Mouse (Mus musculus) limb, embryonic 14.5 days (tissue): ENCODE results near the gene Naa16. TPM values are rescaled to one million over a fixed set of nuclear protein-coding genes. Genes with fewer than 3 reads are reported as not detected.

Experiments
- ATAC-seq: fragments of 200-750 bp; cut with Nextera tagmentation; 2 replicates; pipeline ENCODE4 v1.8.0; 2017; ENCODE audit warnings: low read depth, moderate number of reproducible peaks, moderate TSS enrichment; ENCODE audit not compliant: low FRiP score
- DNase-seq: peaks from one replicate; pipeline ENCODE4 v3.0.0-alpha.2; 2015; ENCODE audit warnings: low spot score
- H3K27ac ChIP-seq: fragments of 300-500 bp; sonication (generic); replicated peaks from 2 replicates; pipeline ENCODE4 v1.5.1; 2014; ENCODE audit warnings: low read depth, mild to moderate bottlenecking, low read length, moderate library complexity, mixed read lengths
- H3K27me3 ChIP-seq: fragments of 300-500 bp; sonication (generic); 2 replicates; pipeline ENCODE4 v1.6.1; 2014; ENCODE audit warnings: low read length, mixed read lengths; ENCODE audit not compliant: control insufficient read depth, insufficient read depth
- H3K36me3 ChIP-seq: fragments of 300-500 bp; sonication (generic); 2 replicates; pipeline ENCODE4 v1.6.1; 2014; ENCODE audit warnings: mild to moderate bottlenecking, low read length, moderate library complexity, mixed read lengths; ENCODE audit not compliant: control insufficient read depth, insufficient read depth
- H3K4me1 ChIP-seq: fragments of 300-500 bp; sonication (generic); 2 replicates; pipeline ENCODE4 v1.6.1; 2014; ENCODE audit warnings: antibody characterized with exemption, low read length, mixed read lengths; ENCODE audit not compliant: control insufficient read depth, insufficient read depth
- H3K4me2 ChIP-seq: fragments of 300-500 bp; sonication (generic); replicated peaks from 2 replicates; pipeline ENCODE4 v1.6.1; 2014; ENCODE audit warnings: low read depth, mild to moderate bottlenecking, low read length, moderate library complexity; ENCODE audit not compliant: severe bottlenecking
- H3K4me3 ChIP-seq: fragments of 300-500 bp; sonication (generic); replicated peaks from 2 replicates; pipeline ENCODE4 v1.5.1; 2014; ENCODE audit warnings: low read length
- H3K9ac ChIP-seq: fragments of 300-500 bp; sonication (generic); 2 replicates; pipeline ENCODE4 v1.6.1; 2014; ENCODE audit warnings: mild to moderate bottlenecking, low read depth, low read length, moderate library complexity; ENCODE audit not compliant: severe bottlenecking
- H3K9me3 ChIP-seq: fragments of 300-500 bp; sonication (generic); 2 replicates; pipeline ENCODE4 v1.6.1; 2016; ENCODE audit warnings: low read length; ENCODE audit not compliant: control insufficient read depth
- POLR2A ChIP-seq: fragments of 200-500 bp; IDR thresholded peaks from 2 replicates; pipeline ENCODE4 v1.8.0; 2012; ENCODE audit warnings: inconsistent platforms, mild to moderate bottlenecking, moderate library complexity, borderline replicate concordance; ENCODE audit not compliant: insufficient read depth, insufficient read length; ENCODE audit errors: extremely low read depth
- WGBS: fragments of 180-500 bp; shearing (Covaris S2); extraction: QIAGEN DNeasy Blood & Tissue Kit; methylation state at CpG from one replicate; pipeline ENCODE4 v1.1.7; 2014; 5-methylcytosine and 5-hydroxymethylcytosine counted together
- polyA plus RNA-seq, 2 experiments: library from polyadenylated mRNA; depleted of rRNA in 1 of 2; stranded (reverse) in 1 of 2; unstranded in 1 of 2; fragments of >200 nt; fragmentation: Nextera tagmentation in 1 of 2; extraction: Ambion mirVana in 1 of 2; gene quantifications; 2 replicates each; pipeline versions ENCODE4 v1.2.1 to v1.2.3; 2012 to 2014

The Naa16 gene
- polyA plus RNA-seq, 2 experiments, result 23.4 to 34.5 TPM

GRCm38 (mm10) chr14:79301466-79301875 is 89.1 kb downstream of the Naa16 start, which contains the start of gene Rgcc:
Gene Rgcc, minus strand, starts transcription at chr14:79301645.
- peak; percentile 53; the same call in 1 of the 2 replicates for TF ChIP-seq POLR2A
- Histone ChIP-seq H3K9me3 (no peaks in the 10 kb centered on the region), H3K4me2 (peak within 1 kb of the TSS; percentile 82), H3K36me3 (no peaks in the 10 kb centered on the region), H3K4me3 (peak within 1 kb of the TSS; percentile 61), H3K27me3 (0 out of 2 replicates have a peak, but pooled peaks cover 3% of the 10 kb centered on the region), H3K4me1 (peaks cover 8% of the 10 kb centered on the region), H3K9ac (peak within 1 kb of the TSS; percentile 61), H3K27ac (0 out of 2 replicates have a peak within 1 kb of the TSS, but pooled peaks have one; percentile 19)
- DNase-seq, result peak; percentile 95
- under 1% methylated on average over 32 of the region's 34 CpGs for WGBS
- ATAC-seq, result peak; percentile 94

GRCm38 (mm10) chr14:79300641-79301350 is 89.8 kb downstream of the Naa16 start:
- Histone ChIP-seq H3K27ac (0 out of 2 replicates have a peak overlapping the region, but pooled peaks have one; percentile 19), H3K9ac (peak overlapping the region; percentile 61), H3K36me3 (no peaks in the 10 kb centered on the region), H3K4me1 (peaks cover 12% of the 10 kb centered on the region), H3K9me3 (no peaks in the 10 kb centered on the region), H3K4me3 (peak overlapping the region; percentile 61), H3K4me2 (peak overlapping the region; percentile 82), H3K27me3 (0 out of 2 replicates have a peak, but pooled peaks cover 3% of the 10 kb centered on the region)
- WGBS, result 2% methylated on average over 50 of the region's 52 CpGs
- DNase-seq (no peak), ATAC-seq (0 out of 2 replicates have a peak, but pooled peaks have one; percentile 5)
- no peak for TF ChIP-seq POLR2A

- H3K9ac ChIP-seq, result no peak overlapping the region
- peaks cover 12% of the 10 kb centered on the region for H3K4me1 ChIP-seq
- H3K9me3 ChIP-seq, result no peaks in the 10 kb centered on the region
Observed at GRCm38 (mm10) chr14:79299796-79300195, 90.8 kb downstream of the Naa16 start.

GRCm38 (mm10) chr14:79299230-79299629 is 91.3 kb downstream of the Naa16 start:
- DNase-seq (no peak), ATAC-seq (no peak)
- no peak for TF ChIP-seq POLR2A
- H3K9me3 ChIP-seq, result no peaks in the 10 kb centered on the region
- 0 out of 2 replicates have a peak, but pooled peaks cover 3% of the 10 kb centered on the region for H3K27me3 ChIP-seq
- H3K9ac ChIP-seq, result no peak overlapping the region
- no peak overlapping the region for H3K27ac ChIP-seq
- WGBS, result 45% methylated on average over 4 of the region's 4 CpGs
- H3K4me1 ChIP-seq, result peaks cover 12% of the 10 kb centered on the region
- H3K4me2 ChIP-seq, result peak overlapping the region; percentile 28
- peak overlapping the region; percentile 2; the same call in 1 of the 2 replicates for H3K4me3 ChIP-seq
- H3K36me3 ChIP-seq, result no peaks in the 10 kb centered on the region

More at GRCm38 (mm10) chr14:79299796-79300195, 90.8 kb downstream of the Naa16 start:
- no peak for TF ChIP-seq POLR2A
- Histone ChIP-seq H3K4me2 (peak overlapping the region; percentile 82), H3K27me3 (0 out of 2 replicates have a peak, but pooled peaks cover 3% of the 10 kb centered on the region), H3K4me3 (peak overlapping the region; percentile 61), H3K36me3 (no peaks in the 10 kb centered on the region), H3K27ac (no peak overlapping the region)
- ATAC-seq (no peak), DNase-seq (no peak)
- 14% methylated on average over 6 of the region's 6 CpGs for WGBS

- H3K27me3 ChIP-seq, result 0 out of 2 replicates have a peak, but pooled peaks cover 3% of the 10 kb centered on the region
Observed at GRCm38 (mm10) chr14:79298314-79298992, 92.1 kb downstream of the Naa16 start.

More at GRCm38 (mm10) chr14:79298314-79298992, 92.1 kb downstream of the Naa16 start:
- no peak for ATAC-seq
- no peak for TF ChIP-seq POLR2A
- 69% methylated on average over 7 of the region's 7 CpGs for WGBS
- H3K4me1 ChIP-seq, result peaks cover 17% of the 10 kb centered on the region
- no peak for DNase-seq
- H3K36me3 ChIP-seq, result no peaks in the 10 kb centered on the region
- H3K9ac ChIP-seq, result no peak overlapping the region
- H3K9me3 ChIP-seq, result no peaks in the 10 kb centered on the region
- H3K4me3 ChIP-seq, result peak overlapping the region; percentile 2; the same call in 1 of the 2 replicates
- H3K4me2 ChIP-seq, result peak overlapping the region; percentile 28; the same call in 1 of the 2 replicates
- H3K27ac ChIP-seq, result no peak overlapping the region
